Mouse (Mus musculus) liver, adult 2 months (tissue): Measurements from ENCODE around the gene Adamtsl1. TPM values are rescaled to one million over a fixed set of nuclear protein-coding genes. Genes with fewer than 3 reads are reported as not detected.
A peak's percentile ranks its signal among the peaks of the same experiment; 100 is the strongest.

Experiments used
- DNase-seq: peaks from one replicate; pipeline ENCODE4 v3.0.0-alpha.2; 2011; ENCODE audit warnings: low read depth, low spot score; ENCODE audit errors: extremely low read depth
- H3K27ac ChIP-seq: fragments of 200-500 bp; replicated peaks from 2 replicates; pipeline ENCODE4 v1.5.1; 2012; ENCODE audit warnings: low read depth, mild to moderate bottlenecking, control low read depth, inconsistent platforms, low read length; ENCODE audit not compliant: insufficient read depth
- H3K27me3 ChIP-seq: fragments of 200-500 bp; 2 replicates; pipeline ENCODE4 v1.6.1; 2012; ENCODE audit warnings: mild to moderate bottlenecking, moderate library complexity, low read length, inconsistent platforms; ENCODE audit not compliant: control insufficient read depth, insufficient read depth
- H3K36me3 ChIP-seq: fragments of 200-500 bp; 2 replicates; pipeline ENCODE4 v1.6.1; 2012; ENCODE audit warnings: low read length, inconsistent platforms; ENCODE audit not compliant: control insufficient read depth, insufficient read depth
- H3K4me1 ChIP-seq: fragments of 200-500 bp; 2 replicates; pipeline ENCODE4 v1.6.1; 2011; ENCODE audit warnings: low read length; ENCODE audit not compliant: control insufficient read depth, insufficient read depth
- H3K4me3 ChIP-seq: fragments of 200-500 bp; 2 replicates; pipeline ENCODE4 v1.5.1; 2011; ENCODE audit warnings: low read depth, mild to moderate bottlenecking, control low read depth, low read length, moderate library complexity; ENCODE audit not compliant: insufficient read depth
- H3K79me2 ChIP-seq: fragments of 200-500 bp; 2 replicates; pipeline ENCODE4 v1.6.1; 2012; ENCODE audit warnings: inconsistent platforms, mild to moderate bottlenecking, low read length, moderate library complexity; ENCODE audit not compliant: control insufficient read depth, insufficient read depth
- H3K9ac ChIP-seq: fragments of 200-500 bp; 2 replicates; pipeline ENCODE4 v1.6.1; 2012; ENCODE audit warnings: low read depth, mild to moderate bottlenecking, control low read depth, inconsistent platforms, low read length
- CTCF ChIP-seq: fragments of 200-500 bp; IDR thresholded peaks from 2 replicates; pipeline ENCODE4 v1.5.1; 2011; ENCODE audit warnings: low read depth, low read length, control low read depth
- POLR2A ChIP-seq: fragments of 200-500 bp; IDR thresholded peaks from 2 replicates; pipeline ENCODE4 v1.6.1; 2011; ENCODE audit warnings: low read length, control low read depth; ENCODE audit not compliant: insufficient read depth; ENCODE audit errors: extremely low read depth
- WGBS: fragments of 180-500 bp; shearing (Covaris S2); methylation state at CpG from one replicate; pipeline ENCODE4 v1.1.7; 2018; 5-methylcytosine and 5-hydroxymethylcytosine counted together
- polyA plus RNA-seq: library from polyadenylated mRNA; depleted of rRNA; stranded (reverse); fragments of >200 nt; gene quantifications from 2 replicates; pipeline ENCODE4 v1.2.3, GENCODE M21; 2012
- total RNA-seq: library from RNA; depleted of rRNA; stranded (reverse); fragments of >200 nt; gene quantifications from 2 replicates; pipeline ENCODE4 v1.2.3, GENCODE M21; 2014

Gene Adamtsl1
- total and polyA plus RNA-seq, 2 experiments = 0.61 to 0.65 TPM

GRCm38 (mm10) chr4:85513288-85513687, 684 bp upstream of the Adamtsl1 start:
- H3K27ac ChIP-seq = no peak overlapping the region
- H3K4me3 ChIP-seq = no peak overlapping the region
- no peaks in the 10 kb centered on the region for H3K36me3 ChIP-seq
- 46% methylated on average over 7 of the region's 7 CpGs for WGBS
- no peaks in the 10 kb centered on the region for H3K79me2 ChIP-seq
- no peak overlapping the region for H3K9ac ChIP-seq
- TF ChIP-seq POLR2A (no peak), CTCF (no peak)
- no peak for DNase-seq
- no peaks in the 10 kb centered on the region for H3K4me1 ChIP-seq
- 0 out of 2 replicates have a peak, but pooled peaks cover 3% of the 10 kb centered on the region for H3K27me3 ChIP-seq

- no peak for TF ChIP-seq CTCF
- TF ChIP-seq POLR2A = no peak
- H3K27ac ChIP-seq = no peak overlapping the region
- H3K4me1 ChIP-seq = no peaks in the 10 kb centered on the region
- 3% methylated on average over 33 of the region's 33 CpGs for WGBS
- H3K9ac ChIP-seq = no peak overlapping the region
- no peak for DNase-seq
- H3K27me3 ChIP-seq = 0 out of 2 replicates have a peak, but pooled peaks cover 3% of the 10 kb centered on the region
- no peaks in the 10 kb centered on the region for H3K36me3 ChIP-seq
- H3K4me3 ChIP-seq = peak overlapping the region; percentile 46; the same call in 1 of the 2 replicates
- no peaks in the 10 kb centered on the region for H3K79me2 ChIP-seq
These were observed 271 bp downstream of the Adamtsl1 start for GRCm38 (mm10) chr4:85514205-85514681.

GRCm38 (mm10) chr4:85526966-85527566, 13.1 kb downstream of the Adamtsl1 start:
- Histone ChIP-seq H3K4me3 (no peak overlapping the region), H3K27ac (no peak overlapping the region), H3K27me3 (no peaks in the 10 kb centered on the region), H3K9ac (no peak overlapping the region), H3K79me2 (no peaks in the 10 kb centered on the region), H3K36me3 (no peaks in the 10 kb centered on the region), H3K4me1 (no peaks in the 10 kb centered on the region)
- TF ChIP-seq CTCF = no peak
- no peak for DNase-seq
- WGBS = 91% methylated on average over 7 of the region's 7 CpGs

- Histone ChIP-seq H3K36me3 (no peaks in the 10 kb centered on the region), H3K9ac (no peak overlapping the region), H3K4me3 (no peak overlapping the region), H3K79me2 (no peaks in the 10 kb centered on the region), H3K27ac (no peak overlapping the region), H3K4me1 (no peaks in the 10 kb centered on the region), H3K27me3 (no peaks in the 10 kb centered on the region)
- no peak for DNase-seq
- WGBS = 86% methylated on average over 1 of the region's 1 CpGs
- no peak for TF ChIP-seq POLR2A
- no peak for TF ChIP-seq CTCF
These were observed 15.9 kb downstream of the Adamtsl1 start for GRCm38 (mm10) chr4:85529852-85530251.

GRCm38 (mm10) chr4:85539677-85540076, 25.7 kb downstream of the Adamtsl1 start:
- Histone ChIP-seq H3K27ac (no peak overlapping the region), H3K4me3 (no peak overlapping the region), H3K4me1 (no peaks in the 10 kb centered on the region), H3K27me3 (no peaks in the 10 kb centered on the region), H3K36me3 (no peaks in the 10 kb centered on the region), H3K9ac (no peak overlapping the region), H3K79me2 (no peaks in the 10 kb centered on the region)
- TF ChIP-seq POLR2A (no peak), CTCF (no peak)
- 79% methylated on average over 5 of the region's 5 CpGs for WGBS
- DNase-seq = no peak

- Histone ChIP-seq H3K4me3 (no peak overlapping the region), H3K79me2 (no peaks in the 10 kb centered on the region)
- peak; percentile 54 for DNase-seq
These were observed 29.2 kb downstream of the Adamtsl1 start for GRCm38 (mm10) chr4:85543221-85543620.

More at GRCm38 (mm10) chr4:85543221-85543620, 29.2 kb downstream of the Adamtsl1 start:
- TF ChIP-seq CTCF (no peak), POLR2A (no peak)
- Histone ChIP-seq H3K27me3 (no peaks in the 10 kb centered on the region), H3K4me1 (no peaks in the 10 kb centered on the region), H3K36me3 (no peaks in the 10 kb centered on the region), H3K27ac (no peak overlapping the region), H3K9ac (no peak overlapping the region)
- 68% methylated on average over 4 of the region's 4 CpGs for WGBS
